Mouse (Mus musculus): Measurements from ENCODE around the gene Map4k1.

DNA sequence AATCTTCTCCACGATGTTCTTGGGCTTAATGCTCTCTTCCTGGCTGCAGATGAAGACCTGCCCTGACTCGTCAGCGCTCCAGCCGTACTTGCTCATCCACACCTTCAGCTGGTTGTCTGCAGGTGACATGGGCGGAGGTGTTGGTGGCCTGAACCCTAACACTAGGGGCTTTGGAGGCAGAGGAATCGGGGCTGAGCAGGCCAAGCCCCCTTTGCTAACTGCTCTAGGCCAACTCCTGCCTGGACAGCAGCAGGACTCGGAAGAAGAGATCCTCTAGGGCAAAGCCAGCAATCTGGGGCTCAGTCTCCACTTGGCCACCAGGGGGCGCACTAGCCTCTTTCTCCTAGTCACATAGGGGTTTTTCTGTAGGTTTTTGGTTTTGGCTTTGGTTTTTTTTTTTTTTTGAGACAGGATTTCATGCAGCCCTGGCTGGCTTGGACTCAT, 9.3 kb upstream of the Map4k1 start:
- peak; percentile 76; the same call in 1 of the 2 replicates for TF ChIP-seq CTCF (IDR thresholded peaks at IDR 0.05; ENCODE audit: control insufficient read depth, insufficient read depth, insufficient replicate concordance, low read depth, low read length)
- TF ChIP-seq POLR2A (IDR thresholded peaks at IDR 0.05; ENCODE audit: control insufficient read depth, low read depth, low read length), result no peak

Data from testis, adult 2 months (tissue).